Comparison of ENCODE assay signal across 14 mouse cellular contexts in genomic region chr3:131138224-131138623, GRCm38 (mm10). TPM values are rescaled to one million over a fixed set of nuclear protein-coding genes. Genes with fewer than 3 reads are reported as not detected.
A peak's percentile ranks its signal among the peaks of the same experiment; 100 is the strongest.
DNase-seq lines count a peak whose midpoint lies in the region; ATAC-seq and TF ChIP-seq lines count a peak whose summit lies in the region.
"Had no signal": no experiment of that assay in that cellular context is flagged by ENCODE, and none has a peak within 500 bp of the region (broad histone marks: within the 10 kb centered on the region; RNA-seq: fewer than 3 reads in every experiment).

No protein-coding gene starts in this region.

- H3K4me3 ChIP-seq in heart, embryonic 13.5 days = no peak overlapping the region
- H3K4me3 ChIP-seq in limb, embryonic 10.5 days = no peak overlapping the region
- H3K4me3 ChIP-seq: left cerebral cortex, adult 2 months had no signal

- DNase-seq in heart, adult 11 months = no peak
- DNase-seq in brain, embryonic 14.5 days (ENCODE audit: low read depth) = peak; percentile 55
- no peak for DNase-seq in limb, embryonic 10.5 days (ENCODE audit: low spot score)
- DNase-seq in naive thymus-derived CD4-positive, alpha-beta T cell, adult 2 months (ENCODE audit: low read depth) = peak; percentile 74
- no peak for DNase-seq in cerebellum, adult 11 months
- no peak for DNase-seq in left cerebral cortex, postnatal 14 days (ENCODE audit: low spot score in 2 of 2)
- DNase-seq: adrenal gland, adult 8-10 months; cerebellum, adult 11-12 months; cerebellum, postnatal 36 days; kidney, adult 11 months; kidney, postnatal 14 days had no signal

- no peaks in the 10 kb centered on the region; the same call in 1 of the 2 replicates for H3K27me3 ChIP-seq in heart, embryonic 13.5 days (replicated peaks)
- H3K27me3 ChIP-seq in limb, embryonic 10.5 days (ENCODE audit: low read depth, poor library complexity, severe bottlenecking) = no peaks in the 10 kb centered on the region

- no peaks in the 10 kb centered on the region for H3K9me3 ChIP-seq in heart, embryonic 13.5 days
- no peaks in the 10 kb centered on the region for H3K9me3 ChIP-seq in limb, embryonic 10.5 days (replicated peaks)

- no peak for TF ChIP-seq POLR2A in brain, embryonic 14.5 days (IDR thresholded peaks at IDR 0.05; ENCODE audit: borderline replicate concordance, extremely low read depth, insufficient read depth, insufficient read length, poor library complexity, severe bottlenecking)

- H3K4me2 ChIP-seq in heart, embryonic 13.5 days = peak overlapping the region; percentile 49; the same call in 1 of the 2 replicates

- H3K36me3 ChIP-seq in heart, embryonic 13.5 days = no peaks in the 10 kb centered on the region
- peaks cover 10% of the 10 kb centered on the region for H3K36me3 ChIP-seq in limb, embryonic 10.5 days

- intact Hi-C loops in left cerebral cortex, postnatal 14 days (cut with DNase I) = no loop called here

- ATAC-seq in heart, embryonic 13.5 days (ENCODE audit: extremely low read depth, insufficient number of reproducible peaks, low FRiP score, low TSS enrichment) = no peak
- ATAC-seq: hindbrain, postnatal 0 days had no signal

- no peak for TF ChIP-seq CTCF in brain, embryonic 14.5 days (IDR thresholded peaks at IDR 0.05; ENCODE audit: borderline replicate concordance, extremely low read depth, insufficient read depth, insufficient read length)

- H3K27ac ChIP-seq in heart, embryonic 13.5 days (replicated peaks) = peak overlapping the region; percentile 82; the same call in 1 of the 2 replicates
- H3K27ac ChIP-seq in limb, embryonic 10.5 days = peak overlapping the region; percentile 43; the same call in 1 of the 2 replicates
- H3K27ac ChIP-seq: hindbrain, postnatal 0 days; left cerebral cortex, adult 2 months had no signal

- 30% methylated on average over 9 of the region's 9 CpGs for WGBS in heart, embryonic 13.5 days
- WGBS in limb, embryonic 10.5 days = 86% methylated on average over 9 of the region's 9 CpGs

- H3K9ac ChIP-seq in heart, embryonic 13.5 days = 0 out of 2 replicates have a peak overlapping the region, but pooled peaks have one; percentile 58

- H3K4me1 ChIP-seq in heart, embryonic 13.5 days = peaks cover 59% of the 10 kb centered on the region
- peaks cover 82% of the 10 kb centered on the region for H3K4me1 ChIP-seq in limb, embryonic 10.5 days

RNA-seq across cellular contexts. Expression of gene Lef1, which starts 28.0 kb away (rescaled TPM):
- 8.1 and 9.8 TPM in 2 replicates for polyA plus RNA-seq in heart, embryonic 13.5 days (2015; fragmentation: Nextera tagmentation; extraction: Ambion mirVana)
- 36.5 and 54.7 TPM in 2 replicates for polyA plus RNA-seq in brain, embryonic 14.5 days (2012; rRNA removed)
- 60.1 and 76.1 TPM in 2 replicates for polyA plus RNA-seq in limb, embryonic 10.5 days (2016; fragmentation: Nextera tagmentation; extraction: Ambion mirVana)
- 1 to 10 TPM; 6.3 to 8.4 TPM for total RNA-seq in left cerebral cortex, postnatal 14 days (2021)

Comparison
In these comparisons a context has a peak if more than half of its experiments do, and no peak if none do; other contexts are left out.
1. DNase-seq: peak in brain, embryonic 14.5 days (single experiment) and naive thymus-derived CD4-positive, alpha-beta T cell, adult 2 months (single experiment); none in heart, adult 11 months (single experiment), limb, embryonic 10.5 days (single experiment), cerebellum, adult 11 months (single experiment) and left cerebral cortex, postnatal 14 days (0 of 2).